Mouse (Mus musculus) small intestine, adult 2 months (tissue): Measurements from ENCODE around the gene Cdh23. TPM values are rescaled to one million over a fixed set of nuclear protein-coding genes. Genes with fewer than 3 reads are reported as not detected.

ENCODE experiments used
- H3K27ac ChIP-seq: fragments of 200-500 bp; 2 replicates; pipeline ENCODE4 v1.5.1; 2012; ENCODE audit warnings: low read depth, low read length, control low read depth, inconsistent platforms; ENCODE audit not compliant: insufficient read depth
- H3K27me3 ChIP-seq: fragments of 200-500 bp; 2 replicates; pipeline ENCODE4 v1.6.1; 2012; ENCODE audit warnings: mild to moderate bottlenecking, moderate library complexity, low read length, inconsistent platforms; ENCODE audit not compliant: control insufficient read depth, insufficient read depth
- H3K36me3 ChIP-seq: fragments of 200-500 bp; 2 replicates; pipeline ENCODE4 v1.6.1; 2012; ENCODE audit warnings: mild to moderate bottlenecking, low read length, control low read depth, inconsistent platforms; ENCODE audit not compliant: control insufficient read depth, insufficient read depth
- H3K4me1 ChIP-seq: fragments of 200-500 bp; 2 replicates; pipeline ENCODE4 v1.6.1; 2012; ENCODE audit warnings: low read length, inconsistent platforms, mixed read lengths; ENCODE audit not compliant: control insufficient read depth, insufficient read depth, insufficient read length
- H3K4me3 ChIP-seq: fragments of 200-500 bp; 2 replicates; pipeline ENCODE4 v1.5.1; 2012; ENCODE audit warnings: low read depth, mild to moderate bottlenecking, control low read depth, inconsistent platforms, low read length, moderate library complexity
- CTCF ChIP-seq: fragments of 200-500 bp; IDR thresholded peaks from 2 replicates; pipeline ENCODE4 v1.5.1; 2012; ENCODE audit warnings: low read depth, mild to moderate bottlenecking, control low read depth, inconsistent platforms, low read length, moderate library complexity, mixed read lengths; ENCODE audit not compliant: insufficient replicate concordance, insufficient read length; ENCODE audit errors: extremely low read depth
- POLR2A ChIP-seq: fragments of 200-500 bp; IDR thresholded peaks from 2 replicates; pipeline ENCODE4 v1.6.1; 2012; ENCODE audit warnings: low read depth, mild to moderate bottlenecking, control low read depth, inconsistent platforms, low read length, moderate library complexity
- WGBS: fragments of 180-500 bp; shearing (Covaris S2); methylation state at CpG from one replicate; pipeline ENCODE4 v1.1.7; 2018; 5-methylcytosine and 5-hydroxymethylcytosine counted together
- polyA plus RNA-seq: library from polyadenylated mRNA; depleted of rRNA; stranded (reverse); fragments of >200 nt; gene quantifications from 2 replicates; pipeline ENCODE4 v1.2.3, GENCODE M21; 2012

Cdh23 gene
- polyA plus RNA-seq, 1 experiment = 0.35 TPM

DNA sequence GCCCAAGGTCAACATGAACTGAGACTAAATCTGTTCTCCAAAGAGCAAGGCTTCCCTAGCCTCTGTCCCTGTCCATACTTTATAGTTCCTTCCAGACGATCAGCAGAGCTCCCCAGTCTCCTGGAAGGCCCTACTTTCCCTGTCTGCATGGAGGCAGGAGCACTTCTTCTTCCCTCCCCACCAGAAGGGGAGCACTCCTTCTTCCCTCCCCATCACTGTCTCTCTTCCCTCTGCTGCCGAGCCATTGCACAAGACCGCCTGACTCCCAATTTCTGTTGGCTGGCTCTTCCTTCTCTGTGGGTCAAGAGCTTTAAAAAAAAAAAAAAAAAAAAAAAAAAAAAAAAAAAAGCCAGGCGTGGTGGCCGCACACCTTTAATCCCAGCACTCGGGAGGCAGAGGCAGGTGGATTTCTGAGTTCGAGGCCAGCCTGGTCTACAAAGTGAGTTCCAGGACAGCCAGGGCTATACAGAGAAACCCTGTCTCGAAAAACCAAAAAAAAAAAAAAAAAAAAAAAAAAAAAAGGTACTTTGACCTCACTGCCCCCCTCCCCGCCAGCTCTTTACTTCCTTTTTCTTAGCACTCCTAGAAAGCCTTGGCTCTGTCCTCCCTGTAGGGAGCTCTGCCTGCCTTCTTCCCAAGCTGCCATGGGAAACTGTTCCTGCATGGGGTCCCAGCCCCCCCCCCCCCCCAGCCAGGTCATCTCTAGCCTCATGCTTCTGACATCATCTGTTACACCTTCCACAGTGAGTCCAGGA, 41.8 kb upstream of the Cdh23 start:
- Histone ChIP-seq H3K36me3 (no peaks in the 10 kb centered on the region), H3K27ac (no peak overlapping the region), H3K27me3 (no peaks in the 10 kb centered on the region), H3K4me1 (no peaks in the 10 kb centered on the region; the same call in none of the 2 replicates), H3K4me3 (no peak overlapping the region)
- 63% methylated on average over 8 of the region's 9 CpGs for WGBS
- TF ChIP-seq CTCF (no peak), POLR2A (no peak)

DNA sequence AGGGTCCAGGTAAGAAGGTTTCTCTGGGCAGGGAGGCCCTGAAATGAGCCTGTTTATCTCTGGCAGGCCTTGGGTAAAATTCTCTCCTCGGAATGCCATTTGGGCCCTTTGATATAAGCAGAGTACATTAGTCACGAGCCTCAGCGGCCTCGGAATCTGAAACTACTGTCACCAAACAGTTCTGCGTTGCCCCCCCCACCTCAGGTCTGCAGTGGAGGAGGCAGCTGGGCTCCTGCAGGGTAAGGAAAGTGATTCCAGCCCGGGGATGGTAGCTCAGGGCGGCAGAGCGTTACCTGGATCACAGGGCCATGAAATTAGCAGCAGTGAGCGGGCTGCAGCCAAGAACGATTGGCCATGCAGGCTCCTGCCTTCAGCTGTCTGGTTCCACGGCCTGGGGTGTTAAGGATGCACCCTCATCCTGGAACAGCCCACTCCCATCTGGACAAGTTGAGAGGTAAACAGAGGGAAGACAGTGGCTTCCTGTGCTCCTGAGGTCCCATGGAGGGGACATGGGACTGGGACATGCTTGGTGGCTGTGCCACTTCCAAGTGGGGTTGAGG, 41.0 kb upstream of the Cdh23 start:
- Histone ChIP-seq H3K4me3 (no peak overlapping the region), H3K4me1 (no peaks in the 10 kb centered on the region; the same call in none of the 2 replicates), H3K36me3 (no peaks in the 10 kb centered on the region), H3K27ac (no peak overlapping the region), H3K27me3 (no peaks in the 10 kb centered on the region)
- TF ChIP-seq CTCF = no peak
- TF ChIP-seq POLR2A = no peak
- 91% methylated on average over 11 of the region's 11 CpGs for WGBS

DNA sequence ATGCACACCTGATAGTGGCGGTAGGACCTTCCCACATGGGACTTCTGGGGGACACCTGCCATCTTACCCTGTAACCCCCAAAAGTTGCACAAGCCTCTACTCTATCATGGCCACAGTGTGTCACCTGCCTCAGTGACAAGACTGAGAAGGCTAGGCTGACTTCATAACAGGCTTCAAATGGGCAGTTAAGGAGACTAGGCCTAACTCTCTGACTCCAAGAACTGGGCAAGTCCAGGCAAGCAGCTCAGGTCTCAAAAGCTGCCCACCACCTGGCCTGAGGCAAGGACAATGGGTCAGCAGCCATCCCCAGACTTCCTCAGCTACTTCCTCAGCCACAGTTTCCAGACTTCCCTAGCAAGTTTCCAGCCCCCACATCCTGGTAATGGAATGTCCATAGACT, 39.4 kb upstream of the Cdh23 start:
- no peaks in the 10 kb centered on the region; the same call in none of the 2 replicates for H3K4me1 ChIP-seq
- WGBS = 100% methylated on average over 1 of the region's 1 CpGs
- H3K4me3 ChIP-seq = no peak overlapping the region
- TF ChIP-seq POLR2A (no peak), CTCF (no peak)
- no peaks in the 10 kb centered on the region for H3K27me3 ChIP-seq
- H3K36me3 ChIP-seq = no peaks in the 10 kb centered on the region
- no peak overlapping the region for H3K27ac ChIP-seq

DNA sequence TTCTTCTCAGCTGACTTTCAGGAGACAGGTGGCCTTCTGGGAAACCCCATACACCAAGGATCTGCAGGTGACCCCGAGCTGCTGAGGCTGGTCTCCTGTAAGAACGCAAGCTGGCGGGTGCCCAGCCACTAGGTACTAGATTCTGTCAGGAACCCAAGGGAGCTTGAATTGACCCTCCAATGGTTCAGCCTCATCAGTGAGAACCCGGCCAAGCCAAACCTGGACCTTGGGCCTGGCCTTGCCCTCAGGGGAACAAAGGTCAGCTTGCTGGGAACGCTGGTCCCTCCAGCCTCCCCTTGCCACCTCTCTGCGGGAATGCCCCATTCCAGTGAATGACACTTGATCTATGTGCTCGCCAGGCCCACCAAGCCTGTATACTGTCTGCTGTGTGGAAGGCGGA, 37.2 kb upstream of the Cdh23 start:
- Histone ChIP-seq H3K27me3 (no peaks in the 10 kb centered on the region), H3K4me3 (no peak overlapping the region), H3K27ac (no peak overlapping the region), H3K36me3 (no peaks in the 10 kb centered on the region), H3K4me1 (no peaks in the 10 kb centered on the region; the same call in 1 of the 2 replicates)
- 78% methylated on average over 8 of the region's 8 CpGs for WGBS
- no peak for TF ChIP-seq POLR2A
- no peak for TF ChIP-seq CTCF

DNA sequence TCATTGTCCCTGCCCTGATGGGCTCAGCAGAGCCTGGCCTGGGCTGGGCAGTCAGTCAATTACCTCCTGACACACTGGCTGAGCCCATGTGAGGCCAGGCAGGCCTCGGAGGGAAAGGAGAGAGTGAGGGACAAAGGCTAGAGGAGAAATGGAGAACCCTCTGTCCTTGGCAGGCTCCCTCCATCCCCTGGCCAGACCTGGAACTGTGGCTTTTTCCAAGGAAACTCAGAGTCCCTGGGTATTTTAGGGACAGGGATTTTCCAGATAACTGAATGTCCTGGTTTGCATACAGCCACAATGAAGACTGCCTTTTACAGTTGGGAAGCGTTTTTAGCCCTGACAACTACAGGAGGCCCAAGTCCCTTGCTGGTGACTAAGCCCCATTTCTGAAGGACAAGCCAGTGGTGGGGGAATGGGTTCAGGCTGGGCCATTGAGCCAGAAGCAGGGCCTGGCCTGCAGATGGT, 36.1 kb upstream of the Cdh23 start:
- TF ChIP-seq POLR2A (no peak), CTCF (no peak)
- Histone ChIP-seq H3K4me1 (no peaks in the 10 kb centered on the region; the same call in 1 of the 2 replicates), H3K36me3 (no peaks in the 10 kb centered on the region), H3K4me3 (no peak overlapping the region), H3K27me3 (no peaks in the 10 kb centered on the region), H3K27ac (no peak overlapping the region)
- WGBS = 77% methylated on average over 2 of the region's 2 CpGs

DNA sequence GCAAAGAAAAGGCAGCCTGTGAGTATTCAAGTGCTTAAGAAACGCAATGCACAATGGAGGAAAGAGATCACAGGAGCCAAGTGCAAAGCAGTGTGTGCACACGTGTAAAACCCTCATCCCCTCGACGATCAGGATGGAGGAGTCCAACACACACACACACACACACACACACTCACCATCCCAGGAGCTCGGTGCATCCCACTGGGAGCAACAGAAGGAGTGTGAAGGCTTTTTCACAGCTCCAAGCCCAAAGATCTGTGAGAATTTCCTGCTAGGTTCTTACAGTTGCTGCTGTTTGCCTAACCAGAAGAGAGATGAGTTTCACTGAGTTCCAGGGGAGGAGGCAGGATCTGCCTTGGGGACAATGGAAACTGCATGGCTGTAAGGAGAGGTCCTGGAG, 35.5 kb upstream of the Cdh23 start:
- Histone ChIP-seq H3K4me3 (no peak overlapping the region), H3K4me1 (no peaks in the 10 kb centered on the region; the same call in 1 of the 2 replicates), H3K27me3 (no peaks in the 10 kb centered on the region), H3K27ac (no peak overlapping the region), H3K36me3 (no peaks in the 10 kb centered on the region)
- 63% methylated on average over 5 of the region's 5 CpGs for WGBS
- TF ChIP-seq CTCF = no peak
- no peak for TF ChIP-seq POLR2A

DNA sequence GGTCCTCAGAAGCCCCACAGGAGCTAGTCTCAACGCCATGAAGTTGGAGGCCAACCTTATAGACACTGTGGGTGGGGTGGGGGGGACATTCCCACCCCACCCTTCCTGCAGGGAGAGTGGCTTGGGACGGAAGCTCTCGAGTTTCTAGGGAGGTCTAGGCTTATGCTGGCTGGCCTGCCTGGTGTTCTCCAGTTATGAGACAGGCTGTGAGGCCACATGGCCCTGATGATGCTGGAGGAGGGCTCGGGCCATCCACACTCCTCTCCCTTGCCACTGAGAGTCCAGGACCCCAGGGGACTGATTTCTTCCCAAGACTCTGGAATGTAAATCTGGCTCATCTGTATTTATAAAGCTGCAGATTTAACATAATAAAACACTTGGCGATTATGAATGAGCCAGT, 31.0 kb upstream of the Cdh23 start:
- Histone ChIP-seq H3K4me1 (no peaks in the 10 kb centered on the region), H3K36me3 (no peaks in the 10 kb centered on the region), H3K4me3 (no peak overlapping the region), H3K27me3 (no peaks in the 10 kb centered on the region), H3K27ac (no peak overlapping the region)
- WGBS = 59% methylated on average over 5 of the region's 5 CpGs
- TF ChIP-seq CTCF (no peak), POLR2A (no peak)

DNA sequence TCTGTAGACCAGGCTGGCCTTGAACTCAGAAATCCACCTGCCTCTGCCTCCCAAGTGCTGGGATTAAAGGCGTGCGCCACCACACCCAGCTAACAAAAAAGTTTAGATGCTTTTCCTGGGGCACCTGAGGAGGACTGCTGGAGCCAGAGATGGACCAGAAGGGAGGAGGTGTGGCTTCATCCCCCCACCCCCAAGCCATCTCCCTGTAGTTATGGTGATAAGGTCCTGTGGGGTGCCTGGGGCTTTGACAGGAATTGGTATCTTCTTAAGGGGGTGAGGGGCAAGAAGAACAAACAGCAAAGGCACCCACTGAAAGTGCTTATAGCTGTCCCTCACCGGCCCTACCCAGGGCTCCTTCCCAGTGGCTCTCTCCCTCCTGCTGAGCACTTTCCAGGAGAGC, 30.6 kb upstream of the Cdh23 start:
- H3K4me1 ChIP-seq = no peaks in the 10 kb centered on the region
- H3K4me3 ChIP-seq = no peak overlapping the region
- H3K36me3 ChIP-seq = no peaks in the 10 kb centered on the region
- H3K27ac ChIP-seq = no peak overlapping the region
- no peak for TF ChIP-seq POLR2A
- no peak for TF ChIP-seq CTCF
- 76% methylated on average over 3 of the region's 3 CpGs for WGBS
- H3K27me3 ChIP-seq = no peaks in the 10 kb centered on the region
